Mouse (Mus musculus): ENCODE measurements around the gene Cryge. TPM values are rescaled to one million over a fixed set of nuclear protein-coding genes. Genes with fewer than 3 reads are reported as not detected.

Cryge gene
- total and polyA plus RNA-seq, 2 experiments = not detected

DNA sequence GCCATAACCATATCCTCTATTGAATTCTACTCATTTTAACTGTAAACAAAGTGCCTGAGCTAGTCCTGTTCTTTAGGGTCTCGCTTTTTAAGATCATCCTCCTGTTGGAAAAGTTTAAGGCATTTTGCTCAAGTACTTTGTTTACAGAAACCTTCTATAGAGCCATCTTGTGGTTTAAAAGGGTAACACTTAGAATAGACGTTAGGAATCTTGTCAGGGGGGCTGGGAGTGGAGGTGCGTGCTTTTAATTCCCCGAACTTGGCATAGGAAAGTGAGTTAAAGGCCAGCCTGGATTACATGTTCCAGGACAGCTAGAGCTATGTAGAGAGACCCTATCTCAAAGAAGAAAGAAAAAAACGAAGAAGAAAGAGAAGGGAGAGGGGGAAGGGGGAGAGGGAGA lies 24.7 kb upstream of the Cryge start:
- no peak for TF ChIP-seq CTCF (IDR thresholded peaks at IDR 0.05; ENCODE audit: low read depth, low read length)
- no peak for TF ChIP-seq POLR2A (IDR thresholded peaks at IDR 0.05; ENCODE audit: extremely low read depth, insufficient read depth, low read length)
- Histone ChIP-seq H3K27ac (replicated peaks; ENCODE audit: insufficient read depth, low read depth, low read length) (no peak overlapping the region), H3K9ac (ENCODE audit: low read depth, low read length) (no peak overlapping the region), H3K36me3 (ENCODE audit: control insufficient read depth, insufficient read depth, low read length) (no peaks in the 10 kb centered on the region), H3K27me3 (ENCODE audit: control insufficient read depth, insufficient read depth, low read length) (no peaks in the 10 kb centered on the region; the same call in 1 of the 2 replicates), H3K79me2 (ENCODE audit: control insufficient read depth, insufficient read depth, low read length) (no peaks in the 10 kb centered on the region), H3K4me1 (ENCODE audit: control insufficient read depth, insufficient read depth, low read length) (no peaks in the 10 kb centered on the region), H3K4me3 (ENCODE audit: insufficient read depth, low read depth, low read length) (no peak overlapping the region)
- no peak for DNase-seq (ENCODE audit: extremely low read depth, low read depth, low spot score)
- 24% methylated on average over 5 of the region's 5 CpGs for WGBS

DNA sequence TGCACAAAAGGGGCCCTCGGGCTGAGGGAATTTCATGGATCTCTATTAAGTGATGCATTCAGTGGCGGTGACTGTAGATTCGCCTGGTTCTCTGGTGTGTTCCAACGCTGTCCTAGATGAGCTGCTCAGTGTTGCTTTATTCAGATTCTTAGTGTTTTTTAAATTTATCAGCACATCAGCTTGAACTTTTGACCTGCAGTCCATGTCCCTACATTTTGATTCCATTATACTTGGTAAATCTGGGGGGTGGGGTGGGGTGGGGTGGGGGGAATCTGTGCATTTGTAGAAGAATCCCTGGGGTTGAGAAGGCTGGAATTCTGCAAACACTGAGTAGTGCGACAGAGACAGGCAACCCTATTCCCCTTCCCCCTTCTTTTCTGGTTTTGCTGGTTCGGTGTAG lies 22.6 kb upstream of the Cryge start, which contains the start of gene Crygc:
Gene Crygc (minus strand): TSS at position 101 of the 400 bp plus-strand sequence.
- H3K4me1 ChIP-seq (ENCODE audit: control insufficient read depth, insufficient read depth, low read length) = no peaks in the 10 kb centered on the region
- DNase-seq (ENCODE audit: extremely low read depth, low read depth, low spot score) = no peak
- WGBS = 77% methylated on average over 6 of the region's 6 CpGs
- H3K27me3 ChIP-seq (ENCODE audit: control insufficient read depth, insufficient read depth, low read length) = no peaks in the 10 kb centered on the region; the same call in 1 of the 2 replicates
- TF ChIP-seq POLR2A (IDR thresholded peaks at IDR 0.05; ENCODE audit: extremely low read depth, insufficient read depth, low read length) (no peak), CTCF (IDR thresholded peaks at IDR 0.05; ENCODE audit: low read depth, low read length) (no peak)
- no peaks in the 10 kb centered on the region for H3K79me2 ChIP-seq (ENCODE audit: control insufficient read depth, insufficient read depth, low read length)
- no peaks in the 10 kb centered on the region for H3K36me3 ChIP-seq (ENCODE audit: control insufficient read depth, insufficient read depth, low read length)
- H3K9ac ChIP-seq (ENCODE audit: low read depth, low read length) = no peak within 1 kb of the TSS
- no peak within 1 kb of the TSS for H3K27ac ChIP-seq (replicated peaks; ENCODE audit: insufficient read depth, low read depth, low read length)
- no peak within 1 kb of the TSS for H3K4me3 ChIP-seq (ENCODE audit: insufficient read depth, low read depth, low read length)

DNA sequence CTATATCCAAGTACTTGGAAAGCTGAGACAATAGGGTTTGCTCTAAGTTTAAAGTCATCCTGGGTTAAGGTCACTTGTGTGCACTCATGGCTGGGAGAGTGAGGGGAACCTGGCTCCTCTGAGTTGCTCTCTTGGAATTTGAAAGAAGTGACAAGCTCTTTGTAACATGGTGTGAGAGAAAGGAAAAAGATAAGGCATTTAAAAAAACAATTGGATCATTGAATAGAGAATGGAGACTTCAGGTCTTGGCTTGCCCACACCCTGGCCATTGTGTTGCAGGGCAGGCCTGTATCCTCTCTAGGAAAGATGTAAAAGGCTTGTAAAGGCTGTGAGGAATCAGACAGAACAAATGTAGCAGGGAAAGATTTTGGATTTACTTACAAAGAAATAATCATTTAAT lies 16.9 kb upstream of the Cryge start:
- no peaks in the 10 kb centered on the region for H3K36me3 ChIP-seq (ENCODE audit: control insufficient read depth, insufficient read depth, low read length)
- DNase-seq (ENCODE audit: extremely low read depth, low read depth, low spot score) = no peak
- no peaks in the 10 kb centered on the region for H3K79me2 ChIP-seq (ENCODE audit: control insufficient read depth, insufficient read depth, low read length)
- no peaks in the 10 kb centered on the region for H3K27me3 ChIP-seq (ENCODE audit: control insufficient read depth, insufficient read depth, low read length)
- H3K9ac ChIP-seq (ENCODE audit: low read depth, low read length) = no peak overlapping the region
- TF ChIP-seq POLR2A (IDR thresholded peaks at IDR 0.05; ENCODE audit: extremely low read depth, insufficient read depth, low read length) (no peak), CTCF (IDR thresholded peaks at IDR 0.05; ENCODE audit: low read depth, low read length) (no peak)
- H3K4me3 ChIP-seq (ENCODE audit: insufficient read depth, low read depth, low read length) = no peak overlapping the region
- no peak overlapping the region for H3K27ac ChIP-seq (replicated peaks; ENCODE audit: insufficient read depth, low read depth, low read length)
- H3K4me1 ChIP-seq (ENCODE audit: control insufficient read depth, insufficient read depth, low read length) = no peaks in the 10 kb centered on the region

DNA sequence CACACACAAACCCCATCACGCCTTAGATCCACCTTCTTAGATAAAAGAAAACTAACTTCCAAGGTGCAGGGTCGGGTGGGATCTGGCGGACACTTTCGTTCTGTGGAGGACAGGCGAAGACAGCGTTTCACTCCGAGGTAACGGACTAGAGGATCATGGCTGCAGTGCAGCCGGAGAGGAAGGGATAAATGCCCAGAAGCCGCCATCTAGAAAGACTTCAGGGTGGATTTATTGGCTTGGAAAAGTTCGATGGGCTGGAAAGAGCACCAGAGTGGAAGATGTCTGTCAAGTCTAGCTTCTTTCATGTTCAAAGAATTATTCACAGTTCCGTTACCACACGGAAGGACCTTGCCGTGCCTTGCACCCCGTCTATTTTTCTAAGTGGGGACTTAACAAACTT lies 13.3 kb upstream of the Cryge start:
- no peak for DNase-seq (ENCODE audit: extremely low read depth, low read depth, low spot score)
- TF ChIP-seq POLR2A (IDR thresholded peaks at IDR 0.05; ENCODE audit: extremely low read depth, insufficient read depth, low read length) = no peak
- no peak for TF ChIP-seq CTCF (IDR thresholded peaks at IDR 0.05; ENCODE audit: low read depth, low read length)
- Histone ChIP-seq H3K36me3 (ENCODE audit: control insufficient read depth, insufficient read depth, low read length) (no peaks in the 10 kb centered on the region), H3K79me2 (ENCODE audit: control insufficient read depth, insufficient read depth, low read length) (no peaks in the 10 kb centered on the region), H3K27me3 (ENCODE audit: control insufficient read depth, insufficient read depth, low read length) (0 out of 2 replicates have a peak, but pooled peaks cover 2% of the 10 kb centered on the region), H3K9ac (ENCODE audit: low read depth, low read length) (no peak overlapping the region), H3K4me1 (ENCODE audit: control insufficient read depth, insufficient read depth, low read length) (no peaks in the 10 kb centered on the region), H3K4me3 (ENCODE audit: insufficient read depth, low read depth, low read length) (no peak overlapping the region), H3K27ac (replicated peaks; ENCODE audit: insufficient read depth, low read depth, low read length) (no peak overlapping the region)
- 90% methylated on average over 15 of the region's 15 CpGs for WGBS

DNA sequence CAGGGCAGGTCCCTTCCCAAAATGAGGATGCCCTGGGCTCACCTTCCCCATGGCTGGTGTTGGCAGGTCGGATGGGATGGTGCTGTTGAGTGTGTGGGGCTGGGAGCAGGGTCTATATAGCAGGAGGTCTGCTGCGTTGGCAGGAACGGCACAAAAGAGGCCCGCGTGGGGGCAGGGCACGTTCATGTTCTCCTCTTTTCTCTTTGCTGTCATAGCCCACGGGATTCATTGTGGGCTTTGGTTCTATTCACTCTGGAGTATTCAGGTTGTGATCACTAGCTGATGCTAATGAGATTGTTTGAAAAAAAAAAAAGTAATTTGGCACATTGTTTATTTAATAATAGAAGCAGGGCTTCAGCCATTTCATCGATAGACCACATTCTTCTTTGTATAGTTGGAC lies 12.4 kb upstream of the Cryge start, which contains the start of gene Crygd:
Gene Crygd (minus strand): TSS at position 101 of the 400 bp plus-strand sequence.
- Histone ChIP-seq H3K79me2 (ENCODE audit: control insufficient read depth, insufficient read depth, low read length) (no peaks in the 10 kb centered on the region), H3K4me3 (ENCODE audit: insufficient read depth, low read depth, low read length) (no peak within 1 kb of the TSS), H3K27ac (replicated peaks; ENCODE audit: insufficient read depth, low read depth, low read length) (no peak within 1 kb of the TSS), H3K9ac (ENCODE audit: low read depth, low read length) (no peak within 1 kb of the TSS), H3K27me3 (ENCODE audit: control insufficient read depth, insufficient read depth, low read length) (0 out of 2 replicates have a peak, but pooled peaks cover 2% of the 10 kb centered on the region), H3K4me1 (ENCODE audit: control insufficient read depth, insufficient read depth, low read length) (no peaks in the 10 kb centered on the region), H3K36me3 (ENCODE audit: control insufficient read depth, insufficient read depth, low read length) (no peaks in the 10 kb centered on the region)
- TF ChIP-seq POLR2A (IDR thresholded peaks at IDR 0.05; ENCODE audit: extremely low read depth, insufficient read depth, low read length) (no peak), CTCF (IDR thresholded peaks at IDR 0.05; ENCODE audit: low read depth, low read length) (no peak)
- 84% methylated on average over 8 of the region's 8 CpGs for WGBS
- no peak for DNase-seq (ENCODE audit: extremely low read depth, low read depth, low spot score)

DNA sequence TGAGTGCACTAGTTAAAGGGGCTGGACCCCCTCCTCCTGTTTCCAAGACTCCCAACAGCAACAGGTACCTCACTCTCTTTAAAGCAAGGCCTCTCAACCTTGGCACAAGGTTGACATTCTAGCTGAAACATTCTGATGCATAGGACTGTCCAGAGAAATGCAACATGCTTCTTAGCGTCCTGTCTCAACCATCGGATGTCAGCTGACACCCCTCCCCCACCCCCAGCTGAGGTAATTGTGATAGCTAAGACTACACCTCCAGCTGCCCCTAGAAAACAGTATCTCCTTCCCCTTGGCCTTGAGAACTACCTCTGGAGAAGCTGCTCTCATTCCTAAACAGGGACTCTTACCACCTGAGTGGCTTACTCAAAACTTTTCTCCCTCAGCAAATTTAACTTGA lies 1.2 kb upstream of the Cryge start:
- TF ChIP-seq CTCF (IDR thresholded peaks at IDR 0.05; ENCODE audit: low read depth, low read length) (no peak), POLR2A (IDR thresholded peaks at IDR 0.05; ENCODE audit: extremely low read depth, insufficient read depth, low read length) (no peak)
- H3K9ac ChIP-seq (ENCODE audit: low read depth, low read length) = no peak overlapping the region
- H3K27ac ChIP-seq (replicated peaks; ENCODE audit: insufficient read depth, low read depth, low read length) = no peak overlapping the region
- no peak for DNase-seq (ENCODE audit: extremely low read depth, low read depth, low spot score)
- WGBS = 43% methylated on average over 2 of the region's 2 CpGs
- no peaks in the 10 kb centered on the region for H3K79me2 ChIP-seq (ENCODE audit: control insufficient read depth, insufficient read depth, low read length)
- no peaks in the 10 kb centered on the region for H3K36me3 ChIP-seq (ENCODE audit: control insufficient read depth, insufficient read depth, low read length)
- no peaks in the 10 kb centered on the region for H3K27me3 ChIP-seq (ENCODE audit: control insufficient read depth, insufficient read depth, low read length)
- no peaks in the 10 kb centered on the region for H3K4me1 ChIP-seq (ENCODE audit: control insufficient read depth, insufficient read depth, low read length)
- no peak overlapping the region for H3K4me3 ChIP-seq (ENCODE audit: insufficient read depth, low read depth, low read length)

Data from liver, adult 2 months (tissue).